Mouse (Mus musculus): ENCODE measurements around the gene Astn2. TPM values are rescaled to one million over a fixed set of nuclear protein-coding genes. Genes with fewer than 3 reads are reported as not detected.

The Astn2 gene
- polyA plus RNA-seq, 1 experiment from 2014 or later = 0.17 TPM

DNA sequence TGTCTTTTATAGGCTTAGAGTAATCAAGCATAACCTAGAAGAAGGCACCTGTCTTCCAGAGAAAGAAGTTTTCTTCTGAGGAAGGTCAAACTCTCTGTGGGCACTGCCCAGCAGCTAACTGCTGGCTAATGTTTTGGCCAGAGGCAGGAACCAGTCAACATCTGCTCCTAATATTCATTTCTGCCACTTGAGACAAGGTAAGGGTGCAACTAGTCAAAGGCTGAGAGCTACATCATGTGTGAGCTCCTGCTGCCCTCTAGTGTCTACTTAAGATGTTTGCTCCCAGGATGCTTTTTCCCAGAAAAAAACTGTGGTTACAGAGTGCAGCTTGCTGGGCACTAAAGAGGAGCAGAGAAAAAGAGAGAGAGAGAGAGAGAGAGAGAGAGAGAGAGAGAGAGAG is 814.6 kb downstream of the Astn2 start:
- no peaks in the 10 kb centered on the region for H3K27me3 ChIP-seq (replicated peaks; ENCODE audit: control insufficient read depth, insufficient read depth, low read length)
- no peaks in the 10 kb centered on the region for H3K4me1 ChIP-seq (ENCODE audit: control insufficient read depth, insufficient read depth, low read length)
- peak; percentile 42; the same call in 1 of the 2 replicates for ATAC-seq
- H3K27ac ChIP-seq (ENCODE audit: low read length) = no peak overlapping the region
- no peak overlapping the region for H3K9ac ChIP-seq (ENCODE audit: low read depth, low read length)
- H3K4me3 ChIP-seq (ENCODE audit: low read length) = no peak overlapping the region
- H3K36me3 ChIP-seq (ENCODE audit: control insufficient read depth, insufficient read depth, low read length) = no peaks in the 10 kb centered on the region
- H3K4me2 ChIP-seq (ENCODE audit: low read depth, low read length) = no peak overlapping the region
- H3K9me3 ChIP-seq (ENCODE audit: control insufficient read depth, low read length) = no peaks in the 10 kb centered on the region

DNA sequence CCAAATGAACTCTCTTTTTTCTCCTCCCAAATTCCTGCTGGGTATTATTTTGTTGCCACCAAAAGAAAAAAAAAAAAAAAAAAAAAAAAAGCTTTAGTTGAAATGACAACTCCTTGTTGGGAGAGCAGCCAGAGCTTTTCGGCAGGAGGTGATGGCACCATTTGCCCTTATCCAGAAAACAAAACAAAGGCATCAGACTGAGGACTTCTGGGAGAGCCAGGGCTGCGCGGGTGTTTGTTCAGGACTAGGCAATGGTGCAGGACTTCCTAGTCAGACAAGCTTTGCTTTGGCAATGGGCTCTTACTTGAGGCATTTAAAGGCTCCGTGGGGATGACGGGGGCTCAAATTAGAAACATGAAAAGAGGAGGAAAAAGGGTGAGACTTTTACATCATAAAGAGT is 817.5 kb downstream of the Astn2 start:
- 56% methylated on average over 5 of the region's 5 CpGs for WGBS
- no peak overlapping the region for H3K9ac ChIP-seq (ENCODE audit: low read depth, low read length)
- no peak for ATAC-seq

DNA sequence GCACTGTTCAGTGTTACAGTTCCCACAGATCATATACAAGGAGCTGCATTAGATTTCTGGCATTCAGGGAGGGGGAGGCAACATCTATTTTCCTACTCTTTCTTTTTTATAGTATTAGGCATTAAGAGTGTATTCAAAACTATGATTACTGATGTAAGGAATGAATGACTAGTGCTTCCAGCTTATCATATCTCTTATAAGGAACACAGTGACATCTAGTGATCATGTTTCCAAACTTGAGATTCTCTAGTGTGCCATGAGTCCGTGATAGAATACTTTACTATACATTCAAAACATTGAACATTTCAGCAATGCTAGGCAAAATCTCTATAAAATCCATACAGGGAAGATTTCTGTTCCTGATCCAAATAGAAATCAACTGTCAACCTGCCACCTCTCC is 824.2 kb downstream of the Astn2 start:
- ATAC-seq = no peak
- Histone ChIP-seq H3K4me1 (ENCODE audit: control insufficient read depth, insufficient read depth, low read length) (no peaks in the 10 kb centered on the region), H3K9me3 (ENCODE audit: control insufficient read depth, low read length) (no peaks in the 10 kb centered on the region), H3K4me3 (ENCODE audit: low read length) (no peak overlapping the region), H3K4me2 (ENCODE audit: low read depth, low read length) (no peak overlapping the region), H3K36me3 (ENCODE audit: control insufficient read depth, insufficient read depth, low read length) (no peaks in the 10 kb centered on the region), H3K27me3 (replicated peaks; ENCODE audit: control insufficient read depth, insufficient read depth, low read length) (no peaks in the 10 kb centered on the region), H3K27ac (ENCODE audit: low read length) (no peak overlapping the region), H3K9ac (ENCODE audit: low read depth, low read length) (no peak overlapping the region)
- WGBS = 65% methylated on average over 1 of the region's 1 CpGs

More for the DNA sequence above, 817.5 kb downstream of the Astn2 start:
- Histone ChIP-seq H3K9me3 (ENCODE audit: control insufficient read depth, low read length) (no peaks in the 10 kb centered on the region), H3K4me2 (ENCODE audit: low read depth, low read length) (no peak overlapping the region), H3K36me3 (ENCODE audit: control insufficient read depth, insufficient read depth, low read length) (no peaks in the 10 kb centered on the region), H3K4me1 (ENCODE audit: control insufficient read depth, insufficient read depth, low read length) (no peaks in the 10 kb centered on the region), H3K27ac (ENCODE audit: low read length) (no peak overlapping the region), H3K4me3 (ENCODE audit: low read length) (no peak overlapping the region), H3K27me3 (replicated peaks; ENCODE audit: control insufficient read depth, insufficient read depth, low read length) (no peaks in the 10 kb centered on the region)

DNA sequence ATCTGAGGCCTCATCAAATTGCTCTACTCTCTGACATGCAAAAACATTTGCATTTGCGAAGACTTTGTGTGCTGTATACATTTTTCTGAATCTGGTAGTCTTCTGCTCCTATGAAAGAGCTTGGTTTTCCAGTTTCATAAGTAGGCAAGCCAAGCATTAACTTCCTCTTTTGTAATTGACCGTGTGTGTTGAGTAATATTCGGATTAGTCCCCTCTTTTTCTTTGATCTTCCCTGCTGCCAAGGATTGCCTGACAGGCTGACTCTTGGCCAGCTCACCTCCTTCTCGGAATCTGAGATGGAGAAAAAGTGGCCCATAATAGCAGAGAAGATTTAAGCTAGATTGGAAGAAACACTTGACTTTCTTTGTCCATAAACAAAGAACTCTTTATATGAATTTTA is 838.9 kb downstream of the Astn2 start:
- no peak overlapping the region for H3K4me2 ChIP-seq (ENCODE audit: low read depth, low read length)
- no peak overlapping the region for H3K27ac ChIP-seq (ENCODE audit: low read length)
- H3K27me3 ChIP-seq (replicated peaks; ENCODE audit: control insufficient read depth, insufficient read depth, low read length) = no peaks in the 10 kb centered on the region
- no peak for ATAC-seq
- no peak overlapping the region for H3K9ac ChIP-seq (ENCODE audit: low read depth, low read length)
- WGBS = 74% methylated on average over 4 of the region's 4 CpGs
- H3K4me1 ChIP-seq (ENCODE audit: control insufficient read depth, insufficient read depth, low read length) = no peaks in the 10 kb centered on the region
- no peaks in the 10 kb centered on the region for H3K36me3 ChIP-seq (ENCODE audit: control insufficient read depth, insufficient read depth, low read length)
- H3K9me3 ChIP-seq (ENCODE audit: control insufficient read depth, low read length) = no peaks in the 10 kb centered on the region
- no peak overlapping the region for H3K4me3 ChIP-seq (ENCODE audit: low read length)

DNA sequence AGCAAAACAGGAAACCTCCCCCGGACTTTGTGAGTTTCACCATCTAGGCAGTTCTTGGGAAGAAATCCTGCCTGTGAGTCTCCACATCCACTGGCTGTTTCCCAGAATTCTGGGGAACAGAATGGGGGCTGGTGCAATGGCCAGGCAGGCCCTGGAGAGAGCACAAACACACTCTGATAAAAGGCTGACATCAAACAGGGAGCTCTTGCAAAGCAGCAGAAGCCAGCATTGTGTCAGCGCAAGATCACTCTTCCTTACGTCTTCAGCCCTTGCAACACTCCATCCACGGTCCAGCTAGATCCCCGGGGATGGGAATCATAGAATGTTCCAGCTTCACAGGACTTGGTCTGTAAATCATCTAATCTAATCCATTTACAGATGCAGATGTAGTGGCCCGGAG is 855.9 kb downstream of the Astn2 start:
- Histone ChIP-seq H3K27ac (ENCODE audit: low read length) (no peak overlapping the region), H3K4me2 (ENCODE audit: low read depth, low read length) (no peak overlapping the region), H3K4me1 (ENCODE audit: control insufficient read depth, insufficient read depth, low read length) (no peaks in the 10 kb centered on the region), H3K36me3 (ENCODE audit: control insufficient read depth, insufficient read depth, low read length) (no peaks in the 10 kb centered on the region), H3K27me3 (replicated peaks; ENCODE audit: control insufficient read depth, insufficient read depth, low read length) (no peaks in the 10 kb centered on the region), H3K9me3 (ENCODE audit: control insufficient read depth, low read length) (no peaks in the 10 kb centered on the region), H3K4me3 (ENCODE audit: low read length) (no peak overlapping the region), H3K9ac (ENCODE audit: low read depth, low read length) (no peak overlapping the region)
- ATAC-seq = no peak
- WGBS = 63% methylated on average over 6 of the region's 6 CpGs

DNA sequence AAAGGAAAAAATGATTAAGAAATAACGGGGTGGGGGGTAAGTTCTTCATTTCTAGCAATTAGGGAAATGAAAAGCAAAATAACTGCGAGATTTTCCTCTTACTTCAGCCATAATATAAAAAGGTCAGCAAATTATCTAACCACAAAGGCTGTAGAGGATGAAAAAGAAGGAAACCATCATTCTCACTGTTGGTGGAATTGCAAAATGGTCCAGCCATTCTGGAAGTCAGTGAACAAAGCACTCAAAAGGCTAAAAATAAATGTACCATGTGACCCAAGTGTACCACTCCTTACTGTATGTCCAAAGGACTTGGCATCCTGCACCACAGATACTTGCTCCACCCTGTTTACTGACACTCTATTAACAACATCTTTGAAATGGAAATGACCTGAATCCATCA is 858.8 kb downstream of the Astn2 start:
- WGBS = 72% methylated on average over 2 of the region's 2 CpGs
- Histone ChIP-seq H3K9ac (ENCODE audit: low read depth, low read length) (no peak overlapping the region), H3K36me3 (ENCODE audit: control insufficient read depth, insufficient read depth, low read length) (no peaks in the 10 kb centered on the region), H3K9me3 (ENCODE audit: control insufficient read depth, low read length) (no peaks in the 10 kb centered on the region), H3K4me3 (ENCODE audit: low read length) (no peak overlapping the region), H3K27me3 (replicated peaks; ENCODE audit: control insufficient read depth, insufficient read depth, low read length) (no peaks in the 10 kb centered on the region), H3K27ac (ENCODE audit: low read length) (no peak overlapping the region), H3K4me1 (ENCODE audit: control insufficient read depth, insufficient read depth, low read length) (no peaks in the 10 kb centered on the region), H3K4me2 (ENCODE audit: low read depth, low read length) (no peak overlapping the region)
- no peak for ATAC-seq

DNA sequence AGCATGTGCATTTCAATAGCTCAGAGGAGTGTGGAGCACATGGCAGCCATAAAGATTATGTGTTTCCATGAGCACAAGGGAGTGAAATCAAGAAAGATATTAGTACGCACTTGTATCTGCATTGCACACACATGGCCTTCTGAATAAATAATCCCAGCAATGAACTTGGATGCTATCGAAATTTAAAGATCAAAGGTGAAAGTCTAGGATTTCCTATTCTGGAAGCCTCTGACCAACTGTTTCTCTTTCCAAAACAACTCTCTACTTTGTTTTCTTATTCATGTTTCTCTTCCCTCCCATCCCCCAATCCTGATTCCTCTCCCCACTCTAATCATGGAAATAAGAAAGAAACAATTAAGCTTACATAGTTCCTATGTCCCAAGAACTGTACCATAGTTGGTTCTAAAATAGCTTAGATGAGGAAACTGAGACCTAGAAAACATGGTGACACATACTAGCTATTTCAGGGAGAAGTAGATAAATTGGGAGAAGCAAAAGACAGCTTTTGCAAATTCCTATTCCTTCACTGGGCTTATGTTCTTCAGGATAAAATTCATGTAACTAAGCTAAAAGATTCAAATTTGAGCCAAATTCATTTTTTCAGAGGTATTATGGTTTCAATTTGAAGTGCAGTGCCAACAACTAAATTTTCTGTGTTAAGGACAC is 872.2 kb downstream of the Astn2 start:
- Histone ChIP-seq H3K27me3 (replicated peaks; ENCODE audit: control insufficient read depth, insufficient read depth, low read length) (no peaks in the 10 kb centered on the region), H3K4me1 (ENCODE audit: control insufficient read depth, insufficient read depth, low read length) (no peaks in the 10 kb centered on the region), H3K4me3 (ENCODE audit: low read length) (no peak overlapping the region), H3K4me2 (ENCODE audit: low read depth, low read length) (no peak overlapping the region), H3K9ac (ENCODE audit: low read depth, low read length) (no peak overlapping the region), H3K36me3 (ENCODE audit: control insufficient read depth, insufficient read depth, low read length) (no peaks in the 10 kb centered on the region), H3K9me3 (ENCODE audit: control insufficient read depth, low read length) (no peaks in the 10 kb centered on the region), H3K27ac (ENCODE audit: low read length) (no peak overlapping the region)
- 86% methylated on average over 2 of the region's 2 CpGs for WGBS
- no peak for ATAC-seq

DNA sequence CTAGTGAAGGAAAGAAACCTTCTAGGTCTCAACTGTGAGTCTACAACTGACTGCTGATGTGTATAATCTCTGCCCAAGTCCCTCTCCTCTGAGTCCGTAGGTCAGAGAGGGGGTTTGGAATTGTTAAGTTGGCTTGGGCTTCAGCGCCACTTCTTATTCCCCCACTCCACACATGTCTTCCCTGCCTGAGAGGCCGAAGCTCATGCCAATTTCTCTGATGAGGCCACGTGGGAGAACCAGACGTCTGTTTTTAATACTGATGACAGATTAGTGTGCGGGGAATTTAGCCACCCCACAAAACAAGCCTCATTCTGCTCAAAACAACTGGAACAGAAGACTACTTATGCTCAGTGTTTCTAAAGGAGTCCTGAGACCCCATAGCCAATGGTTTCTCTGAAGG is 872.8 kb downstream of the Astn2 start:
- Histone ChIP-seq H3K4me1 (ENCODE audit: control insufficient read depth, insufficient read depth, low read length) (no peaks in the 10 kb centered on the region), H3K27ac (ENCODE audit: low read length) (no peak overlapping the region), H3K27me3 (replicated peaks; ENCODE audit: control insufficient read depth, insufficient read depth, low read length) (no peaks in the 10 kb centered on the region), H3K9ac (ENCODE audit: low read depth, low read length) (no peak overlapping the region), H3K4me2 (ENCODE audit: low read depth, low read length) (no peak overlapping the region), H3K36me3 (ENCODE audit: control insufficient read depth, insufficient read depth, low read length) (no peaks in the 10 kb centered on the region), H3K4me3 (ENCODE audit: low read length) (no peak overlapping the region), H3K9me3 (ENCODE audit: control insufficient read depth, low read length) (no peaks in the 10 kb centered on the region)
- ATAC-seq = no peak
- WGBS = 76% methylated on average over 6 of the region's 6 CpGs

DNA sequence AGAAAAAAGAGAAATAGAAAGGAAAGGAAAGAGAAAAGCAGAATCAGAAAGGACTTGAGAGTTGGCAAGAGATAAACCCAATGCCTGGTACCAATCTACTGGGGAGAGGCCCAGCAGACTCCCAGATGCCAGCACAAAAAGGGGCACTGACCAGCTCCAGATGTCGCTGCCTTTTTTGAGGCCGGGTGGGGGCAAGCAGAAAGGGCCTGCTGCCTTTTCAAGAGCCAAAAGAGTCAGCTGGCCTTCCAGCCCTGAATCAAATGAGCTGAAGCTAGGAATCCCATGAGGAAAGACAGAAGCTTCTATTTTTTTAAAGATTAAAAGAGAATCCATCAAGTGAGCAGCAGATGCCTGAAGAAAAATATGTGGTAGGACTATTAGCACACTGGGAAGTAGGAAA is 873.5 kb downstream of the Astn2 start:
- H3K4me1 ChIP-seq (ENCODE audit: control insufficient read depth, insufficient read depth, low read length) = no peaks in the 10 kb centered on the region
- H3K4me3 ChIP-seq (ENCODE audit: low read length) = no peak overlapping the region
- no peak for ATAC-seq
- no peak overlapping the region for H3K9ac ChIP-seq (ENCODE audit: low read depth, low read length)
- no peak overlapping the region for H3K27ac ChIP-seq (ENCODE audit: low read length)
- H3K9me3 ChIP-seq (ENCODE audit: control insufficient read depth, low read length) = no peaks in the 10 kb centered on the region
- no peaks in the 10 kb centered on the region for H3K27me3 ChIP-seq (replicated peaks; ENCODE audit: control insufficient read depth, insufficient read depth, low read length)
- WGBS = 66% methylated on average over 2 of the region's 2 CpGs
- no peaks in the 10 kb centered on the region for H3K36me3 ChIP-seq (ENCODE audit: control insufficient read depth, insufficient read depth, low read length)
- H3K4me2 ChIP-seq (ENCODE audit: low read depth, low read length) = no peak overlapping the region

DNA sequence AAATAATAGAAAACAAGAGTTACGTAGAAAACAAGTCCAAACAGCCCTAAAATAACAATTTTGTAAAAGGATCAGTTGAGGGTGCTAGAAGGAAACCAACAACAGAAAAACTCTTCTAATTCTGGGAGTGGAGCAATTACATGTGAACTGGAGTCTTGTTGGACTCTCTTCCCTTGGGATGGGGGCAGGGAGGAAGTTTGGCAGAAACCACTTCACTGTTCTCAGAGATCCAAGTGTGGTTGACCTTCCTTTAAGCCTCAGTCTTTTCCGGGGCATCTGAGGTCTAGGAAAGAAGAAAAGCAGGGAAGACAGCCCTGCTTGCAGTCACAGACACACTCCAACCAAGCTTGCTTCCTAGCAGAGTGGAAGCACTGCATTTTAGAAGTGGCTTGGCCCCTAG is 896.3 kb downstream of the Astn2 start:
- 67% methylated on average over 2 of the region's 2 CpGs for WGBS
- no peak for ATAC-seq
- H3K27me3 ChIP-seq (replicated peaks; ENCODE audit: control insufficient read depth, insufficient read depth, low read length) = no peaks in the 10 kb centered on the region
- H3K27ac ChIP-seq (ENCODE audit: low read length) = no peak overlapping the region
- H3K9ac ChIP-seq (ENCODE audit: low read depth, low read length) = no peak overlapping the region
- no peak overlapping the region for H3K4me3 ChIP-seq (ENCODE audit: low read length)
- H3K9me3 ChIP-seq (ENCODE audit: control insufficient read depth, low read length) = no peaks in the 10 kb centered on the region
- no peaks in the 10 kb centered on the region for H3K4me1 ChIP-seq (ENCODE audit: control insufficient read depth, insufficient read depth, low read length)
- H3K4me2 ChIP-seq (ENCODE audit: low read depth, low read length) = no peak overlapping the region
- no peaks in the 10 kb centered on the region for H3K36me3 ChIP-seq (ENCODE audit: control insufficient read depth, insufficient read depth, low read length)
